Mouse (Mus musculus): Measurements from ENCODE around the gene Slc6a9. TPM values are rescaled to one million over a fixed set of nuclear protein-coding genes. Genes with fewer than 3 reads are reported as not detected.

The Slc6a9 gene
- total RNA-seq, 1 experiment from 2014 or later: 10.3 TPM

DNA sequence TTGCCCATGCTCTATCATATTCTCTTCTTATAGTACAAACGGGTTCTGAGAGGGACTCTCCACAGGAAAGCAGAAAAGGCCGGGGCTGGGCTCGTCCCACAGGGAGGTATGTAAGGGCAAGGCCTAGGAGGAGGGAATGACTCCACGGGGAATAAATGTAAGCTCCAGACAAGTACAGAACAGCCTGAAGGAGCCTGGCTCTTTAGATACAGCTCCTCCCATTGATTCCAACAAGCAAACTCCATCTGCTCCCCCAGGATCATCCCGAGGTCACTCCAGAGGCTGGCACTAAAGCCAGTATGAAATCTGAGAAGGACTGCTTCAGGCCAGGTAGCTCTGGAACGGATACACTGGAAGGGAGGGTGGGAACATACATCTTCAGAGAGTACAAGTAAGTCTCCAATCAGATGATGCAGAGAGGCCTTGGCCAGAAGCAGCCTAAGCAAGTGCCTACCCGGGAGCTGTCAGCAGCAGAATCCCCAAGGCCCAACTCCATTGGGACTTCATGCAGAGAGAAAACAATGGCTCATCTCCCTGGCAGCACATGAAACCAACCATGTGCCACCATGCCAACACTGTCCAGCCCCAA, 78.5 kb downstream of the Slc6a9 start:
- DNase-seq: no peak

DNA sequence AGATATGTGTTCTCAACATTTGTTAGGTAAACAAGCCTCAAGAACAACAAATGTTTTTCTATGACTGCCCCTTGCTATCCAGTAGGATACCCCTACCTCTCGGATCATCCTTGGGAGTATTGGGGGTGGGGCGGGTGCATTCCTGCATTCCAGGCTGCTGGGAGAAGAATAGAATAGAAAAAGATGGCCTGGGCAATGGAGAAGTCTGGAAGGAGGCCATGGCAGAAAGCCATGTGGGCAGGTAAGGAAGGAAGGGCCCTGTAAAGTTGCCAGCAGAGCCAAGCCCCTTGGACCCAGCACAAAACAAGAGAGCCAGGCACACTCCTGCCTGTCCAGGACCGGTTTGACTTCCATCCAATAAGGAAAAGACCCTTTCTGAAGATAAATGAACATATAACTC, 79.1 kb downstream of the Slc6a9 start:
- no peak for DNase-seq

DNA sequence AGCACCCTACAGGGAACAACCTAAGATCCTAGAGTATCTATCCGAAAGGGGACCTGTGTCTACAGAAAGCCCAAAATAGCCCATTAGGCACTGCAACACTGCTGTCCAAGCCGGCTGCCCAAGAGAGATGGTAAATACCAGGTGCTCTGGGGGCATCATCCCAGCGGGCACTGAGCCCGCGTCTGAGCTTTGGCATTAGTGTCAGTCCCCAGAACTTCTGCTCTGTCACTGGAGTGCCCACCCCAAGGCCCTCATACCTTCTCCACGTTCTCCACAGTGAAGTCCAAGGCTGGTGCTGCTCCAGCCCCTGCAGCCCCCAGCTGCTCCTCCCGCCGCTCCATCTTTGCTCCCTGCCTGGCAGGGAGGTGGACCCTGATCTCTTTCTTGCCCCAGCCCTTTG, 79.7 kb downstream of the Slc6a9 start:
- DNase-seq: no peak

DNA sequence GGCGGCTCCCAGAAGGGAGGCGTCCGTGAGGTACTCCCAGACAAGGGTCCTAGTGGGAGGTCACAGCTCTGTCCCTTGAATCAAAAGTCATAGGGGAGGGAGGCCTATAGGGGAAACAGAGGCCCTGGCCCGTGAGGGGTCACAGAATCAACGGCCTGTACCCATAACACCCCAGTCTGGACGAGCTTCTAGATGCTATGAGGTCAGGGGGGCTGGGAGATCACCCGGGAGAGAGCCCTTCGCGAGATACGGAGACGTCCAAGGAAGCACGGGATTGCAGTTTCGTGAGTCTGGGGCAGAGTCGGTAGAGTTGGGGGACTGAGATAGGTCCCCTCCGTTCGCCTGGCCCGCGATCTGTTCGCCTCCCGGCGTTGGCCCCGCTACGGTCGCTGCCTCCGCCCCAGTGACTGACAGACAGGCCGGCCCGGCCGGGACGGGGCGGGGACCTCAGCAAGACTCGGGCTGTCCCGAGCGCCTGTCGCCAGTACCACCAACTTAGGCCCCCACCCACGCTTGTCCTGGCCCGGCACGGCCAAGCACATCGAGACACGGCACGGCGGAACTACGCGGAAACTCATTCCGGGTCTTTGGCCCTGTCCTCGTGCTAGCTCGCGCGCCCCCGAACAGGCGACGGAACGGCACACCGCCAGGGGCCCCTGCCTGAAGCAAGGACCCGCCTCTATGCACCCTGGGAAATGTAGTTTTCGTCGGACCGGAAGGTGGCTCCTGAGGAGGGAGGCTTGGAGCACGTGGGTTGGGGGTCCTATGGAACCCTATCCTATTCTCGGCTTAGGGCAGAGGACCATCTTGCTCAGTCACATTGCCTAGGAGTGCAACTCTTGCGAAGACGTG, 80.5 kb downstream of the Slc6a9 start, which contains the start of gene Ipo13:
Gene Ipo13, minus strand, starts transcription at position 409 of the 852 bp plus-strand sequence.
- peak; percentile 95 for DNase-seq

DNA sequence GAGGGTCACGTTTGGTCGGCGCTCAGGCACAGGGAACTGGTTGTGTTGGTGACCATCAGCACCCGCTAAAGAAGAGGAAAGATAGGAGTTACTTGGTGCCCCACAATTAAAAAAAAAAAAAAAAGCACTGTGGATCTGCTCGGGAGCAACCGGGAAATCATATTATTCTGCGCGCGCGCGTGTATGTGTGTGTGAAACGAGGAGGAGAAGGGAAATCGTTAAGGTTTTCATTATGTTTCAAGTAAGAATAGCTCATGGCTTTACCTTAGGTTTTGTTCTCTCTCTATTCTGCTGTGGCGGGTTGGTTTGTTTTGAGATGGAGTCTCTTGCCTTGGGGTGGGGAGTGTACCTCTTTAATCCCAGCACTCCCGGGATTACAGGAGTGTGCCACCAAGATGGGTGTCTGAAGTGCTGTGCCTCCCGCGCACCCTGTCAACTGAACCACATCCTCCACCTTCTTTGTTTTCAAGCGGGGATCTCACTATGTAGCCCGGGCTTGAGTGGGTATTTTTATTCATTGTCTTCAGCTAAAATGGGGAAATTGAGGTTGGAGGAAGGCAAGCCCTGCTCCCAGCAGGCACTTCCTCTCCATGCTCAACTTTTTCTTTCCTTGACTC, 81.3 kb downstream of the Slc6a9 start:
- DNase-seq: no peak

DNA sequence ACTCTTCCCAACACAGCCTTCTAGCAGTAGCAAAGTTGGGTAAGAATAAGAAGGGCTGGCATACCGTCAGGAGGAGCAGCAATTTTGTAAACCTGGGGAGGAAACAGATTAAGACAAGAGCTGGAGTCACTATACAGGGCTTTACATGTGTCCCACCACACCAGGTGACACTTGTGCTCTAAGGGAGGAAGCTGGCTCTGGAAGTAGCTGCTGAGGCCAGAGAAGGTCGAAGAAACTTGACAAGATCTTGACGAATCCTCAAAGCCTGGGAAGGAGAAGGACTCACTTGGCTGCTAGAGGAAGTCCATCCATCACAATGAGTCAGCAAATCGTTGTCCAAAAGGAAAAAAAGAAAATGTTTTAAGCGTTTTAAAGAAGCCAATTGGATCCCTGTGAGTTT, 82.1 kb downstream of the Slc6a9 start:
- no peak for DNase-seq

DNA sequence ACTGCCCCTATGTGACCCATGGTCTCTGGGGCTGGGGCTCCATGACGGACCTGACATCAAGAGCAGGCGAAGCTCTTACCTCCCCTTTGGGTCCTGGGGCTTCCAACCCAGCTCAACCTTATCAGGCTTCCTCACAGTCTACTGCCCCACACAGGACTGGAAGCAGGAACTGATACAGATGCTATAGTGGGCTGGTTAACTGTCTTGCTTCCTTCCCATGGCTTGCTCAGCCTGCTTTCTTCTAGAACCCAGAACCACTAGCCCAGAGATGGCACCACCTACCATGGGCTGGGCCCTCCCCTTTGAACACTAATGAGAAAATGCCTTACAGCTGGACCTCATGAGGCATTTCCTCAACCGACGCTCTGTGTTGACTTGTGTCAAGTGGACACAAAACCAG, 83.1 kb downstream of the Slc6a9 start:
- DNase-seq: no peak

DNA sequence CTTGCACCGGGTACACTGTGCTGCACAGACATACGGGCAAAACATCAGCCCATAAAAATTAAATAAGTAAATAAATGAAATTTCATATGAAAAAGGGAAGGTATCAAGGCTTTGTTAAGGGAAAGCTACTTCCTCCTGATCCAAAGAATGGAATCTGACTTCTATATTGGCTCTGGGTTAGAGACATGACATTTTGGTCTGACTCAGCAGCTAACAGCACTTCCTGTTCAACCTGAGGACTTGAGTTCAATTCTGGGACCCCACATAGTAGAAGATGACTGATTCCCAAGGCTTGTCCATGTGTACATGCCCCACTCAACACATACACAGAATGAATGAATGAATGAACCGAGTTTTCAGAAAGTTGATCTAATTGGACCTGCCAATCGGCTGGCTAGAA, 83.5 kb downstream of the Slc6a9 start:
- DNase-seq: no peak

DNA sequence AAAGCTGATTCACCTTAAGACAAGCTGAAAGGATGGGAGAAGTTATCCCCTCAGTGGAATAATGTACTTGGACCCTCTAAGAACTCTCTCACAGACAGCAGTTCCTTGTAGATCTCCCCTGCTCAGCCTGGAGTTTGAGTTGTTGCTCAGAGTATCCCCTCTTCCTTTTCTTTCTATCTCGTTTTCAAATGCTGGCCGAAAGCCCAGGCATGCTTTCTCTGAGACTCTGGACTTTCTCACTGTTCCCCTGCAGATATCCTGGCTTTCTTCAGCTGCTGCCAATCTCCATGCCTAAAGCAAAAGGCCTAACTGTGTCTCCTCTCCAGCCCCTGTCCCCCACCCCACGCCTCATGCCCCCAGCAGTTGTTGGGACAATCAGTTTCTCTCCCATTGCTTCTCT, 84.0 kb downstream of the Slc6a9 start:
- no peak for DNase-seq

DNA sequence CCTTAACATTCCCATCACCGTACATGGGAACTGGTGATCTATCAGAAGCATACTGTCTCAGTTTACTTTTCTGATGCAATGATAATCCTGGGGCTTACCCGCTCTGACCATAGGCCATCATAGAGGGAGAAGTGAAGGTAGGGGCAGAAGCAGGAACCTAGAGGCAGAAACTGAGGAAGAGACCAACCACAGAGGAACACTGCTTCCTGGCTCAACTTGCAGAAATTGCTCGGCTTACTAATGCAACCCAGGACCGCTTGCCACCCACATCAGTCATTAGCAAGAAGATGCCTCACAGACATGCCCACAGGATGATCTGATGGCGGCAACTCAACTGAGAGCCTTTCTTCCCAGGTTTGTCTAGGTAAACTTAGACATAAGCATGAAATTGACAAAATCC, 84.5 kb downstream of the Slc6a9 start:
- DNase-seq: no peak

DNA sequence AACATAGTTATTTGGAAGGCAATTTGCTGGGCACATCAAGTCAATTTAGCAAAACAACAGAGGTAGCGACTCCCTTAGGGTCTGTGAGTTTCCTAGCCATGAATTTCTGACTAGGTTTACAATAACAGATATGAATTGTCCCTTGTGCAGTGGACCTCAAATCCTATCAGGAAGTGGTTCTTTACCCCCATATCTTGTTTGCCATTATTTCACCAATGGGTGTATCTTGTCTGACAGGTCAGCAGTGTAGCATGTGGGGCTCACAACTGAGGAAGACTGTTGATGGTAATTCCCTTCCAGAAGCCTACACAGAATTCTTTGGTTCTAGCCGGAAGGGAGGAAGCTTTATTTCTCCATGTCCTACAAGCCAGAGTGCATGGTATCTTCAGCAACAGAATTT, 87.1 kb downstream of the Slc6a9 start:
- DNase-seq: no peak

DNA sequence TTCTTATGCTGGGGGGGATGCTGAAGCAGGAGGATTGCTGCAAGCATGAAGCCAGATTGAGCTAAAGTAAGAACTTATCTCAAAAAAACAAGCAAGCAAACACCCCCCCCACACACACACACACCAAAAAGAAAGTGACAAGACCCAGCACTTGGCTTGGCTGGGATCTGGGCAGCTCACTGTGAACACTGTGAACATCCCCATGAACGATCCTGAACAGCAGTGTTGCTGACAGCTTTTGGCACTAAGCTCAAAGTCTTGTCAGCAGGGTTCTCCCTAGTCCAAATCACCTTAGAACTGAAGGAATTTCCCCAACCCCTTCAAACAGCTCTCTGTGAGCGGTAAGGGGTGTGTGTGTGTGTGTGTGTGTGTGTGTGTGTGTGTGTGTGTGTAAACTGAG, 89.1 kb downstream of the Slc6a9 start:
- DNase-seq: no peak

Other genes with a start within 250 kb of the Slc6a9 start
- 21.4 and 27.5 TPM in 2 replicates for gene Dmap1, start 152.2 kb upstream of the Slc6a9 start, total RNA-seq (2021)
- gene Gm12845, start 110.1 kb upstream of the Slc6a9 start, total RNA-seq (2021): not detected in 2 replicates
- gene Klf17, start 68.9 kb upstream of the Slc6a9 start, total RNA-seq (2021): not detected in 2 replicates
- 0.71 and 0.78 TPM in 2 replicates for gene Ccdc24, start 38.1 kb downstream of the Slc6a9 start, total RNA-seq (2021)
- gene B4galt2, start 49.0 kb downstream of the Slc6a9 start, total RNA-seq (2021): 12.6 and 15.1 TPM in 2 replicates
- 167 and 172 TPM in 2 replicates for gene Atp6v0b, start 52.8 kb downstream of the Slc6a9 start, total RNA-seq (2021)
- 10.2 and 10.7 TPM in 2 replicates for gene Dph2, start 57.5 kb downstream of the Slc6a9 start, total RNA-seq (2021)
- 43.8 and 46.6 TPM in 2 replicates for gene Ipo13, start 80.5 kb downstream of the Slc6a9 start, total RNA-seq (2021)
- 0.41 TPM in 1 of 2 replicates, not detected in the other for gene Artn, start 95.3 kb downstream of the Slc6a9 start, total RNA-seq (2021)

Measured in adrenal gland, postnatal 14 days (tissue).